Mouse (Mus musculus) small intestine, adult 2 months (tissue): ENCODE measurements around the gene Cbarp.

Experiments
- CTCF ChIP-seq: fragments of 200-500 bp; IDR thresholded peaks from 2 replicates; pipeline ENCODE4 v1.5.1; 2012; ENCODE audit warnings: low read depth, mild to moderate bottlenecking, control low read depth, inconsistent platforms, low read length, moderate library complexity, mixed read lengths; ENCODE audit not compliant: insufficient replicate concordance, insufficient read length; ENCODE audit errors: extremely low read depth
- POLR2A ChIP-seq: fragments of 200-500 bp; IDR thresholded peaks from 2 replicates; pipeline ENCODE4 v1.6.1; 2012; ENCODE audit warnings: low read depth, mild to moderate bottlenecking, control low read depth, inconsistent platforms, low read length, moderate library complexity

DNA sequence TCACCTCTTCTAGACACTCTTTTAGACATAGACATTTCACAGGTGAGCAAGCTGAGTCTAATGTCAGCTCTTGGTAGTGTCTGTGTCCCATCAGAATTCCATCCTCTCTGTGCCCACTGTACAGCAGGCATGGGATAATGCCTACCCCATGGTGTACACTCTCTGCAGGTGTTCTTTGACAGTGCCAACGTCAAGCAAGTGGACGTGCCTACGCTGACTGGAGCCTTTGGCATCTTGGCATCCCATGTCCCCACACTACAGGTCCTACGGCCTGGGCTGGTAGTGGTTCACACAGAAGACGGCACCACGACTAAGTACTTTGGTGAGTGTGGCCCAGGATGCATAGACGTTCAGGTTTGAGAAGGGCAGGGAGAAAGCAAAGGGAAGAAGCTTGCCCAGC lies 3.0 kb upstream of the Cbarp start:
- TF ChIP-seq CTCF (no peak), POLR2A (no peak)
